Mouse (Mus musculus) stomach, postnatal 0 days (tissue): ENCODE results near the gene Hist1h1t. TPM values are rescaled to one million over a fixed set of nuclear protein-coding genes. Genes with fewer than 3 reads are reported as not detected.

ENCODE experiments used
- ATAC-seq: fragments of 200-750 bp; cut with Nextera tagmentation; 2 replicates; pipeline ENCODE4 v1.8.0; 2017; ENCODE audit not compliant: low FRiP score, low TSS enrichment
- DNase-seq: peaks from one replicate; pipeline ENCODE4 v3.0.0-alpha.2; 2016; ENCODE audit warnings: low spot score
- H3K27ac ChIP-seq: fragments of 300-500 bp; sonication (generic); replicated peaks from 2 replicates; pipeline ENCODE4 v1.5.1; 2014; ENCODE audit warnings: mild to moderate bottlenecking, control low read depth
- H3K27me3 ChIP-seq: fragments of 300-500 bp; sonication (generic); 2 replicates; pipeline ENCODE4 v1.6.1; 2014; ENCODE audit warnings: low read length; ENCODE audit not compliant: control insufficient read depth, insufficient read depth
- H3K36me3 ChIP-seq: fragments of 300-500 bp; sonication (generic); 2 replicates; pipeline ENCODE4 v1.6.1; 2014; ENCODE audit warnings: low read length, mixed read lengths; ENCODE audit not compliant: control insufficient read depth, insufficient read depth
- H3K4me1 ChIP-seq: fragments of 300-500 bp; sonication (generic); replicated peaks from 2 replicates; pipeline ENCODE4 v1.6.1; 2014; ENCODE audit warnings: antibody characterized with exemption; ENCODE audit not compliant: control insufficient read depth, insufficient read depth
- H3K4me2 ChIP-seq: fragments of 300-500 bp; sonication (generic); replicated peaks from 2 replicates; pipeline ENCODE4 v1.6.1; 2014; ENCODE audit warnings: low read depth, mild to moderate bottlenecking, control low read depth, moderate library complexity
- H3K4me3 ChIP-seq: fragments of 300-500 bp; sonication (generic); 2 replicates; pipeline ENCODE4 v1.5.1; 2014; ENCODE audit warnings: low read depth, low read length, control low read depth
- H3K9ac ChIP-seq: fragments of 300-500 bp; sonication (generic); 2 replicates; pipeline ENCODE4 v1.6.1; 2014; ENCODE audit warnings: mild to moderate bottlenecking, low read length, control low read depth, mixed read lengths
- H3K9me3 ChIP-seq: fragments of 300-500 bp; sonication (generic); 2 replicates; pipeline ENCODE4 v1.6.1; 2016; ENCODE audit warnings: low read length; ENCODE audit not compliant: control insufficient read depth
- CTCF ChIP-seq: IDR thresholded peaks from 2 replicates; pipeline ENCODE4 v1.5.1; 2016; ENCODE audit warnings: antibody characterized with exemption, low read depth, mild to moderate bottlenecking, moderate library complexity
- EP300 ChIP-seq: optimal IDR thresholded peaks from 2 replicates; pipeline ENCODE3; 2016; ENCODE audit warnings: antibody characterized with exemption
- WGBS: fragments of 180-500 bp; shearing (Covaris S2); extraction: QIAGEN DNeasy Blood & Tissue Kit; methylation state at CpG from one replicate; pipeline ENCODE4 v1.1.7; 2014; 5-methylcytosine and 5-hydroxymethylcytosine counted together
- polyA plus RNA-seq: library from polyadenylated mRNA; unstranded; fragments of >200 nt; fragmentation: Nextera tagmentation; extraction: Ambion mirVana; gene quantifications from 2 replicates; pipeline ENCODE4 v1.2.1, GENCODE M21; 2015

Gene Hist1h1t
- polyA plus RNA-seq, 1 experiment from 2014 or later = not detected

DNA sequence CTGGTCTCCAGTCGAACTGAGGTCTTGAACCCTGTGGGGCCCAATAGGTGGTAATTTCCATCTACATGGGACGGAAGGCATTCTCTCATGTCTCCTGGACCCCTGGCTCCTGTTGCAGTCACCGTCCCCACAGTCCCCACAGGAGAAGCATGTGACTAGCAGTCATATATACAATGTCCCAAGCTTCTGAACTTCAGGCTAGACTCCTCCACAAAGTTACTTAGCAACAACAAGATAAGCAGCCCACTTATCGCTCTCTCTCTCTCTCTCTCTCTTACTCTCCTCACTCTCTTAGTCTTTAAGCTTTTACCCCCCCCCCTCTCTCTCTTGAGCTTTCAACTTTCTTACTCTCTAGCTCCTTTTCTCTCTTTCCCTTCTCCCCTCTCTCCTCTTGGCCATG lies 28.6 kb downstream of the Hist1h1t start:
- Histone ChIP-seq H3K4me3 (no peak overlapping the region), H3K9me3 (no peaks in the 10 kb centered on the region), H3K27me3 (no peaks in the 10 kb centered on the region), H3K4me2 (no peak overlapping the region), H3K36me3 (no peaks in the 10 kb centered on the region), H3K27ac (no peak overlapping the region), H3K4me1 (no peaks in the 10 kb centered on the region), H3K9ac (no peak overlapping the region)
- no peak for TF ChIP-seq EP300
- TF ChIP-seq CTCF = no peak
- no peak for ATAC-seq
- DNase-seq = no peak
- 73% methylated on average over 4 of the region's 4 CpGs for WGBS

DNA sequence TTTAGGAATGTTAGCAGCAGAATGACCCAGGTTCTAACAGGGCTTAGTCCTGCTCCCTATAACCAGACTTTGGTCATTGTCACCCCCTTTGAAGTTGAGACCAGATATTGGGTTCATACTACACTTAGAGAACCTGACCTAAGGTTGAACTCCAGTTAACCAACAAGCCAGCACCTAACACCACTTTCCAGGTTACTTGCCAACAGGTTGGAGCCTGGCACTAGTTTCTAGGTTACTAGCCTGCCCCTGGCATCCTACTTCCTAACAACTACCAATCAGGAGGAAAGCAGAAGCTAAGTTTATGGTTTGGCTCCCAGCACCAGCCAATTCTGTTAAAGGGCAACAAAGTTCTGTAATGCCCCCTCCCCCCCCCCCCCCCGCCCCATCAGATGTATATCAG lies 29.6 kb downstream of the Hist1h1t start:
- Histone ChIP-seq H3K27ac (no peak overlapping the region), H3K36me3 (no peaks in the 10 kb centered on the region), H3K4me1 (no peaks in the 10 kb centered on the region), H3K27me3 (no peaks in the 10 kb centered on the region), H3K4me2 (no peak overlapping the region), H3K9me3 (no peaks in the 10 kb centered on the region), H3K9ac (no peak overlapping the region), H3K4me3 (no peak overlapping the region)
- 78% methylated on average over 1 of the region's 1 CpGs for WGBS
- no peak for ATAC-seq
- no peak for TF ChIP-seq CTCF
- TF ChIP-seq EP300 = no peak
- peak; percentile 10 for DNase-seq

DNA sequence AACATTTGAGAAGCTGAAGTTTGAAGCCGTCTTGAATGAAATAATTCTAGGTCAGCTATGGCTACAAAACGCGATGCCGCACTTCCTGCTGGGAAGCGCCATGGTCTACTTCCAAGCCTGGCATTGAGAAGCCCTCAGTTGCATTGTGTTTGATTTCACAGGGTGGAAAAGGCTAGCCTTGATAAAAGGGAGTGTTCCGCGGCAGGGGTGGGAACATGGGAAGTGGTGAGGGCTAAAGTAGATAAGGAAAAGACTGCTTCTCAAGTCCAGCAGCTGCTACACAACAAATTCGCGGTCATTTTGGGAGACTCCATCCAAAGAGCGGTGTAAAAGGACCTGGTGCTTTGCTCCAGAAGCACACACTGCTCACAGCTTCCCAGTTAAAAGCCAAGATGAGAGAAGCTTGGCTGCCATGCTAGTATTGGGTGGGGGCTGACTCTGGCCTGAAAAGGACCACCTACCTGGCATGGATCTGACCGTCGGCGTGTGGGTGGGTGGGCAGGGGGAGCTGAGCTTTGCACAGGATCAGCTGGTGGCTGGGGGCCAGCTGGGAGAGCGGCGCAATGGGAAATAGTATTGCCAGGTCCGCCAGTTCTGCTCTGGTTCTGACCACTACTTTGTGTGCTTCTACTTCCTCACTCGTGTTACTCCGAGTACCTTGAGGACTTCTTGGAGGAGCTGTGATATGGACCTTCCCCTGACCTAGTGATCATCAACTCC lies 33.0 kb downstream of the Hist1h1t start:
- Histone ChIP-seq H3K36me3 (no peaks in the 10 kb centered on the region), H3K9ac (no peak overlapping the region), H3K27me3 (no peaks in the 10 kb centered on the region), H3K4me2 (no peak overlapping the region), H3K4me1 (no peaks in the 10 kb centered on the region), H3K27ac (no peak overlapping the region), H3K9me3 (no peaks in the 10 kb centered on the region), H3K4me3 (no peak overlapping the region)
- ATAC-seq (no peak), DNase-seq (no peak)
- no peak for TF ChIP-seq CTCF
- no peak for TF ChIP-seq EP300
- 86% methylated on average over 18 of the region's 18 CpGs for WGBS

DNA sequence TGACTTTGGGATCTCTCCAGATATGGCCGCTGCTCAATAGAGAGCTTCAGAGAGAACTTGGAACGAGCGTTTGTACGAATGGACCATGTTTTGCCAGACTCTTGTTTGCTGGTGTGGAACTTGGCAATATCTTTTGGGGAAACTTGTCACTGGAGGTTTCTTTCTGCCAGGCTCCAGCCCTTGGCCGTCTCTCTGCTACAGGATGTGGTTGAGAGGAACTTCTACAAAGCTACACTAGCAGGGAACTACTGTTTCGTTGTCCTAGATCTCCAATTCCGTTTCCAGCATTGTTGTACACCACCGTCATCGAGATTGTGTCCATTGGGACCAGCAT lies 33.5 kb downstream of the Hist1h1t start:
- Histone ChIP-seq H3K4me2 (no peak overlapping the region), H3K9me3 (no peaks in the 10 kb centered on the region), H3K27me3 (no peaks in the 10 kb centered on the region), H3K9ac (no peak overlapping the region), H3K4me1 (no peaks in the 10 kb centered on the region), H3K4me3 (no peak overlapping the region), H3K27ac (no peak overlapping the region), H3K36me3 (no peaks in the 10 kb centered on the region)
- 91% methylated on average over 9 of the region's 9 CpGs for WGBS
- ATAC-seq (no peak), DNase-seq (no peak)
- no peak for TF ChIP-seq EP300
- no peak for TF ChIP-seq CTCF

DNA sequence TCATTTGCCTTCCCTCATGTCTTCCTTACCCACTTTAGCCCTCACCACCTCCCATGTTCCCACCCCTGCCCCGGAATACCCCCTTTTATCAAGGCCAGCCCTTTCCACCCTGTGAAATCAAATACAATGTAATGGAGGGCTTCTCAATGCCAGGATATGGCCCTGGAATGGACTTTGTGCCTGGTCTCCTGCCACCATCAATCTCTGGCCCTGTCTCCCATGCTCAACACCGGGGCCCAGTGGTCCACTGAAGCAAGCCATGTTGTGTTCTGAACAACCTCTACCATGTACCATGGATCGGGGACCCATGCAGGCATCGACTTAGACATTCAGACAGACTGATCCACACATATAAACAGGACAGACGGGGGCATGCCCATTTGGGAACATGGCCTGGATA lies 34.1 kb downstream of the Hist1h1t start:
- ATAC-seq (no peak), DNase-seq (no peak)
- WGBS = 90% methylated on average over 5 of the region's 5 CpGs
- Histone ChIP-seq H3K9me3 (no peaks in the 10 kb centered on the region), H3K4me3 (no peak overlapping the region), H3K27me3 (no peaks in the 10 kb centered on the region), H3K4me2 (no peak overlapping the region), H3K36me3 (no peaks in the 10 kb centered on the region), H3K4me1 (no peaks in the 10 kb centered on the region), H3K27ac (no peak overlapping the region), H3K9ac (no peak overlapping the region)
- no peak for TF ChIP-seq EP300
- TF ChIP-seq CTCF = no peak

DNA sequence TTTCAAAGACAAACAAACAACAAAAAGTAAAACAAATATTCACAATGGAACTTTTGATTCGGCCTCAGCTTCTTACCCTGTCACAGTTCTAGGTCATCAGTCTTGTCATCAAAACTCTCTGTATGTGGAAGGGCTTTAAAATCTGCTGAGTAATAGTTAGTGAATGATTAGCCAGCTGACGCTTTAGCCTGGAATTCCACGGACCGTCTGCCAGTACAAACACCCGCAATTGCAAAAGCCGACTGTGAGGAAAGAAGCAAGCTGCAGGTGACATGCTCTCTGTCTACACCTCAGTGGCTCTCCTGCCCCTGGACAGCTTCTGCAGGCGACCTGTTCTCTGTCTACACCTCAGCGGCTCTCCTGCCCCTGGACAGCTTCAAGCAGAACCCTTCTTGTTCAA lies 34.9 kb downstream of the Hist1h1t start:
- TF ChIP-seq EP300 (no peak), CTCF (no peak)
- Histone ChIP-seq H3K27me3 (no peaks in the 10 kb centered on the region), H3K36me3 (no peaks in the 10 kb centered on the region), H3K9ac (no peak overlapping the region), H3K4me3 (no peak overlapping the region), H3K4me1 (no peaks in the 10 kb centered on the region), H3K27ac (no peak overlapping the region), H3K9me3 (no peaks in the 10 kb centered on the region), H3K4me2 (no peak overlapping the region)
- 19% methylated on average over 8 of the region's 8 CpGs for WGBS
- ATAC-seq = peak; percentile 87
- peak; percentile 62 for DNase-seq
